Mouse (Mus musculus) left cerebral cortex, postnatal 36 days (tissue): ENCODE measurements around the gene Ttc5. TPM values are rescaled to one million over a fixed set of nuclear protein-coding genes. Genes with fewer than 3 reads are reported as not detected.
"Not testable (repeated sequence)": the region's sequence is repeated elsewhere in the genome, so short reads cannot be mapped to it uniquely, and the experiment has no call there.

ENCODE experiments used
- DNase-seq, 2 experiments: peaks; one replicate each; pipeline ENCODE4 v3.0.0; 2021 to 2022; ENCODE audit warnings: low spot score in 2 of 2, mixed read lengths in 1 of 2
- intact Hi-C: fragments of 180-260 bp; cut with DNase I; formaldehyde crosslinking; loops from one replicate; pipeline ENCODE4 v1.15.1; 2025
- total RNA-seq, 2 experiments: library from RNA; stranded (reverse); gene quantifications; 2 replicates each; pipeline ENCODE4 v1.2.3; 2021

The Ttc5 gene
- total RNA-seq, 2 experiments from 2014 or later, result 55.2 to 67.9 TPM

GRCm38 (mm10) chr14:50784391-50785250 is 698 bp downstream of the Ttc5 start:
- DNase-seq, result no peak
- intact Hi-C loops, result no loop called here

GRCm38 (mm10) chr14:50782166-50782565 is 3.2 kb downstream of the Ttc5 start:
- no peak for DNase-seq
- intact Hi-C loops, result no loop called here

- intact Hi-C loops, result no loop called here
- DNase-seq, result no peak
Observed at GRCm38 (mm10) chr14:50771342-50771741, 14.0 kb downstream of the Ttc5 start.

- intact Hi-C loops, result no loop called here
- DNase-seq, result no peak
Observed at GRCm38 (mm10) chr14:50765736-50766135, 19.6 kb downstream of the Ttc5 start.

- DNase-seq, result peak; percentile 15 to 21
- intact Hi-C loops, result no loop called here
Observed at GRCm38 (mm10) chr14:50758416-50759085, 26.8 kb downstream of the Ttc5 start.

- no peak for DNase-seq
- intact Hi-C loops, result no loop called here
Observed at GRCm38 (mm10) chr14:50744994-50745393, 40.3 kb downstream of the Ttc5 start, which contains the start of gene Olfr749. Olfr749 (minus strand) TSS chr14:50745094.

DNA sequence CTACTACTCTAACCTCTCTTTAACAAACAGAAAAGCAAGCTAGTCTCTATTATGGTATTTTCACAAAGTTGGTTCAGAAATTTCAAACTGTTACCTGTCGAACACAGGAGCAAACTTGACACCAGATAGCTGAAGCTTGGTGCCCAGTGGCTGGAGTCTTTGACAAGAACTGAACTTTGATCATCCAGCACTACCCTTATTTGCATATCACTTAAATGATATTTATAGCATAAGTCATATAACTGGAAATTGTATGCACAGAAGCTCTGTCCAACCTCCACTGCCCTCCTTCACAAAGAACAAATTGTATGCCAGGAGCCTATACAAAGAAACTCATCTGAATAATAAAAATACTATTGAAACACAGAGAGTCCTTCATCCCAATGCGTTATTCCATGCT is 43.7 kb downstream of the Ttc5 start:
- intact Hi-C loops, result no loop called here

GRCm38 (mm10) chr14:50740334-50740733 is 45.0 kb downstream of the Ttc5 start:
- no peak for DNase-seq
- intact Hi-C loops, result no loop called here

More for the DNA sequence above, 43.7 kb downstream of the Ttc5 start:
- DNase-seq, result no peak

DNA sequence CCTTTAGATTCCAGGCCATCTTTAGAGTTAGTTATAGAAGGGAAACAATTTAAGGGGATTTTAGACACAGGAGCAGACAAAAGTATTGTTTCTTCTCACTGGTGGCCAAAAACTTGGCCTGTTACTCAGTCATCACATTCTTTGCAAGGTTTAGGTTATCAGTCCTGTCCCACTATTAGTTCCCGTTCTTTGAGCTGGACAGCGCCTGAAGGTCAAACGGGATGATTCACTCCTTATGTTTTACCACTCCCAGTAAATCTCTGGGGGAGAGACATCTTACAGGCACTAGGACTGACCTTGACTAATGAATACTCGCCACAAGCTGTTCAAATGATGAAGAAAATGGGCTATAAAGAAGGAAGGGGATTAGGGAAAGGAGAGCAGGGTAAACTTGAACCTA is 62.9 kb downstream of the Ttc5 start:
- DNase-seq, intact Hi-C loops: not testable (repeated sequence)

DNA sequence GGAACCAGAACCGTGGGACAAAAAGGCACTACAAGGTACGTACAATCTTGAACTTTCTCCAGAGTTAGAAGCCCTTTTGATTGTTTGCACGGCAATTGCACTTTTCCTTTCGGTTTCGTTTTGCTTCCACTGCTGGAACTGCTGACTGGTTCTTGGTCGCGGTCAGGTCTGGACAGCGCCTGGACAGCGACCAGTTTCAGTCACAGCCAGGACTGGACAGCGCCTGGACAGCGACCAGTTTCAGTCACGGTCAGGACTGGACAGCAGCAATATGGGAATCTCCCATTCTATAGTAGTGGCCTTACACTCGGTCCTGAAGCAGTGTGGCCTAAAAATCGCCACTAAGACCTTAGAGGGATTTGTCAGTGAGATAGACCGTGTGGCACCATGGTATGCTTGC is 65.4 kb downstream of the Ttc5 start:
- intact Hi-C loops, DNase-seq: not testable (repeated sequence)

Other genes with a start within 250 kb of the Ttc5 start
- gene Olfr744, start 170.6 kb downstream of the Ttc5 start, total RNA-seq, result not detected
- not detected for gene Olfr745, start 146.1 kb downstream of the Ttc5 start, total RNA-seq
- not detected for gene Olfr746, start 138.4 kb downstream of the Ttc5 start, total RNA-seq
- not detected for gene Olfr747, start 92.3 kb downstream of the Ttc5 start, total RNA-seq
- gene Olfr748, start 78.1 kb downstream of the Ttc5 start, total RNA-seq, result not detected
- gene Olfr749, start 40.4 kb downstream of the Ttc5 start, total RNA-seq, result not detected
- not detected for gene Ccnb1ip1, start 22.2 kb upstream of the Ttc5 start, total RNA-seq
- gene Parp2, start 22.3 kb upstream of the Ttc5 start, total RNA-seq, result 10 to 100 TPM; 24.0 to 28.7 TPM
- 1 to 10 TPM; 2.9 to 4.1 TPM for gene Tep1, start 85.0 kb upstream of the Ttc5 start, total RNA-seq
- 1 to 10 TPM; 3.6 to 4.8 TPM for gene Klhl33, start 112.0 kb upstream of the Ttc5 start, total RNA-seq
- gene Osgep, start 139.4 kb upstream of the Ttc5 start, total RNA-seq, result 10 to 100 TPM; 32.0 to 35.7 TPM
- gene Apex1, start 139.4 kb upstream of the Ttc5 start, total RNA-seq, result 10 to 100 TPM; 52.0 to 58.6 TPM
- gene Pip4p1, start 145.3 kb upstream of the Ttc5 start, total RNA-seq, result 100 to 1,000 TPM in 1 of 2 experiments, 10 to 100 TPM in 1; 89.8 to 103 TPM
- 10 to 100 TPM; 10.7 to 11.0 TPM for gene Pnp, start 145.6 kb upstream of the Ttc5 start, total RNA-seq
- 10 to 100 TPM in 1 of 2 experiments, 1 to 10 TPM in 1; 10.0 to 13.0 TPM for gene Gm49342, start 159.0 kb upstream of the Ttc5 start, total RNA-seq
- gene Pnp2, start 170.5 kb upstream of the Ttc5 start, total RNA-seq, result 1 to 10 TPM; 1.1 to 1.4 TPM
- under 1 TPM; 0.20 to 0.25 TPM for gene Rnase10, start 222.2 kb upstream of the Ttc5 start, total RNA-seq